Mouse (Mus musculus): ENCODE measurements at regions not wholly inside any gene's neighbourhood (a gene's known extent, or its start where the extent isn't known, plus 50 kb on each side); places are given as distances from the start of the nearest gene placed in this dataset.

DNA sequence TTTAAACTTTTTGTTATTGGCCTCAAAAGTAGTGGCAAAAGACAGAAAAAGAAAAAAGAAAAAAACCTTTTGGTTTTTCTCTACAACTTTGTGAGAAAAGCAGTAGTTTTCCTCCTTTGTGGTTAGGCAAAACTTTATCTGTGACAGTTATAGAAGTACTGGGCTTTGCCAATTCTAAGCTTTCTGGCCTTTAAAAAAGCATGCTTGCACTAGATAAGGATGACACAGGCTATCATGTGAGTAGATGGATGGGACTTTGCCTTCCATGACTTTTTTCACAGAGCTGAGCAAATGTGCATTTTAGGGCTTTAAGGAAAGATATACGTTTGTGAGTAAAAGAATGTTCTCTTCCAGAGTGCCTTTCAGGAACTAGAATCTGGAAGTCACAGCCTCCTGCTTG is 816.0 kb upstream of the Lcorl start:
- no peak for ATAC-seq (ENCODE audit: insufficient read depth, low FRiP score)
- Histone ChIP-seq H3K4me1 (ENCODE audit: control insufficient read depth, insufficient read depth, low read length) (no peaks in the 10 kb centered on the region), H3K27me3 (ENCODE audit: control insufficient read depth, insufficient read depth, low read length) (no peaks in the 10 kb centered on the region), H3K27ac (ENCODE audit: low read length) (no peak overlapping the region), H3K4me2 (ENCODE audit: low read depth, low read length) (no peak overlapping the region), H3K9me3 (replicated peaks; ENCODE audit: control insufficient read depth, low read length) (no peaks in the 10 kb centered on the region), H3K4me3 (replicated peaks; ENCODE audit: low read length) (no peak overlapping the region), H3K9ac (ENCODE audit: low read length) (no peak overlapping the region), H3K36me3 (ENCODE audit: control insufficient read depth, insufficient read depth, low read length) (no peaks in the 10 kb centered on the region)
- 46% methylated on average over 1 of the region's 1 CpGs for WGBS

DNA sequence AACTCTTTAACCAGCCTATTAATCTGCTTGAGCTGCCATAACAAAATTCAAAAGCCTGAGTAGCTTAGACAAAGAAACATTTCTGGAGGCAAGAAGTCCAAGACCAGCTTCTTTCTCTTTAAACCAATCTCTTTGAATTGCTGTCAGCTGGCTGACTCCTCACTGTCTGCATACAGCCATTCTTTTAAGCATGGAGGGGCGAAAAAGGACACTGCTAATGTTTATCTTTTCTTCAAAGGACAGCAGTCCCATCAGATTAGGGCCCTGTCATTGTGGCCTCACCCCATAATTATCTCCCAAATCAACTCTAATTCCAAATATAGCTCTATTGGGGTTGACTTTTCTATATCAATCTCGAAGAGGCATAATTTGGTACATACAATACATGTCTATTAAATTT is 813.1 kb upstream of the Lcorl start:
- H3K36me3 ChIP-seq (ENCODE audit: control insufficient read depth, insufficient read depth, low read length), result no peaks in the 10 kb centered on the region
- H3K27ac ChIP-seq (ENCODE audit: low read length), result no peak overlapping the region
- ATAC-seq (ENCODE audit: insufficient read depth, low FRiP score), result no peak
- 60% methylated on average over 2 of the region's 2 CpGs for WGBS
- no peaks in the 10 kb centered on the region for H3K27me3 ChIP-seq (ENCODE audit: control insufficient read depth, insufficient read depth, low read length)
- H3K4me3 ChIP-seq (replicated peaks; ENCODE audit: low read length), result no peak overlapping the region
- H3K9ac ChIP-seq (ENCODE audit: low read length), result no peak overlapping the region
- H3K9me3 ChIP-seq (replicated peaks; ENCODE audit: control insufficient read depth, low read length), result no peaks in the 10 kb centered on the region
- no peaks in the 10 kb centered on the region for H3K4me1 ChIP-seq (ENCODE audit: control insufficient read depth, insufficient read depth, low read length)
- no peak overlapping the region for H3K4me2 ChIP-seq (ENCODE audit: low read depth, low read length)

DNA sequence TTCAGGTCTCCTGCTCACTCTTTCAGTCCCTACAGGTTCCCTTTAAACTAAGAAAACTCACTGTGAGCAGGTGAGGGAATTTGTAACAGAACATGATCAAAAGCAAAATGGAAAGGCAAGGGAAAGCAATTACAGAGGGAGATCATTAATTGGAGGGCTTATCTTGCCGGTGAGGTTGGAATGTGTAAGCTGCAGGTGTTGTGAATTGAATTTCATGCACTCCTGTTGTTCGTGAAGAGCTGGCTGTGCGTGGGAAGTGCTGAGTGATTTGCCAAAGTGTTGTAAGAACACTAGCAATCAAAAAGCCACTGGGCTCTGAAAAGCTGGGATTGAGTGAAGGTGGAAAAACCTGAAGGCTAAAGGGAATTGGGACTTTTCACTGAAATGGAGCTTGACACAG is 808.8 kb upstream of the Lcorl start:
- H3K4me1 ChIP-seq (ENCODE audit: control insufficient read depth, insufficient read depth, low read length), result no peaks in the 10 kb centered on the region
- H3K9me3 ChIP-seq (replicated peaks; ENCODE audit: control insufficient read depth, low read length), result no peaks in the 10 kb centered on the region
- 17% methylated on average over 3 of the region's 3 CpGs for WGBS
- no peak overlapping the region for H3K4me2 ChIP-seq (ENCODE audit: low read depth, low read length)
- no peak overlapping the region for H3K27ac ChIP-seq (ENCODE audit: low read length)
- no peak for ATAC-seq (ENCODE audit: insufficient read depth, low FRiP score)
- H3K36me3 ChIP-seq (ENCODE audit: control insufficient read depth, insufficient read depth, low read length), result no peaks in the 10 kb centered on the region
- no peak overlapping the region for H3K4me3 ChIP-seq (replicated peaks; ENCODE audit: low read length)
- no peak overlapping the region for H3K9ac ChIP-seq (ENCODE audit: low read length)
- H3K27me3 ChIP-seq (ENCODE audit: control insufficient read depth, insufficient read depth, low read length), result no peaks in the 10 kb centered on the region

DNA sequence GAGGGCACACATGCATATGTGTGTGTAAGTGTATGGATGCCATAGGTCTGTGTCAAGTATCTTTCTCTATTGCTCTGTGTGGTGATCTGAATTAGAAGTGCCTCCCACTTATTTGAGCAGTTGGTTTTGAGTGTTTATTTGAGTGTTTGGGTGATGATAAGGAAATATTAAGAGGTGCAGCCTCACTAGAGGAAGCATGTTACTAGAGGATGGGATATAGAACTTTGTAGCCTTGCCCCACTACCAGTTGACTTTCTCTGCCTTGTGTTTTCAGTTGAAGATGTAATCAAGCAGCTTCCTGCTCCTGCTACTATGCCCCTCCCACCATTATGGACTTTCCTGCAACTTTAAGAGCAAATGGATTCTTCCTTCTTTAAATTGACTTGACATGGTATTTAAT is 799.6 kb upstream of the Lcorl start:
- ATAC-seq (ENCODE audit: insufficient read depth, low FRiP score), result no peak
- H3K4me2 ChIP-seq (ENCODE audit: low read depth, low read length), result no peak overlapping the region
- H3K27me3 ChIP-seq (ENCODE audit: control insufficient read depth, insufficient read depth, low read length), result no peaks in the 10 kb centered on the region
- no peak overlapping the region for H3K27ac ChIP-seq (ENCODE audit: low read length)
- no peaks in the 10 kb centered on the region for H3K36me3 ChIP-seq (ENCODE audit: control insufficient read depth, insufficient read depth, low read length)
- H3K4me1 ChIP-seq (ENCODE audit: control insufficient read depth, insufficient read depth, low read length), result no peaks in the 10 kb centered on the region
- H3K4me3 ChIP-seq (replicated peaks; ENCODE audit: low read length), result no peak overlapping the region
- H3K9me3 ChIP-seq (replicated peaks; ENCODE audit: control insufficient read depth, low read length), result no peaks in the 10 kb centered on the region
- no peak overlapping the region for H3K9ac ChIP-seq (ENCODE audit: low read length)

DNA sequence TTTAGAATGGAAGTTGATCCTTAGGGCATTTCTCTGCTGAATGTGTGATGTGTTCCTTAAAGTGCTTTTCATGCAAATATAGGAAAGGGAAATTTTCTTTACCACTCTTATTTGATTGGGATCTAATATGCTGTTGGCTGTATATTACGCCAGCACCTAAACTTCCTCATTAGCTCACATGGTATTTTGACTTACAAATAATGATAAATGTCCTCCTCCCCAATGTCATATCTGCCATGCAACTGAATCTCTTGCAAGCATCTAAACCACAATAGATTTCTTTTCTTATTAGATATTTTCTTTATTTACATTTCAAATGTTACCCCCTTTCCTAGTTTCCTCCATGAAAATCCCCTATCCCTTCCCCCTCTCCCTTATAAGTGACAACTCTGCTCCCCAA is 796.8 kb upstream of the Lcorl start:
- no peak overlapping the region for H3K4me3 ChIP-seq (replicated peaks; ENCODE audit: low read length)
- no peak overlapping the region for H3K9ac ChIP-seq (ENCODE audit: low read length)
- H3K27ac ChIP-seq (ENCODE audit: low read length), result no peak overlapping the region
- no peaks in the 10 kb centered on the region for H3K4me1 ChIP-seq (ENCODE audit: control insufficient read depth, insufficient read depth, low read length)
- H3K9me3 ChIP-seq (replicated peaks; ENCODE audit: control insufficient read depth, low read length), result no peaks in the 10 kb centered on the region
- H3K36me3 ChIP-seq (ENCODE audit: control insufficient read depth, insufficient read depth, low read length), result no peaks in the 10 kb centered on the region
- no peak for ATAC-seq (ENCODE audit: insufficient read depth, low FRiP score)
- WGBS, result 95% methylated on average over 1 of the region's 1 CpGs
- H3K4me2 ChIP-seq (ENCODE audit: low read depth, low read length), result no peak overlapping the region
- no peaks in the 10 kb centered on the region for H3K27me3 ChIP-seq (ENCODE audit: control insufficient read depth, insufficient read depth, low read length)

DNA sequence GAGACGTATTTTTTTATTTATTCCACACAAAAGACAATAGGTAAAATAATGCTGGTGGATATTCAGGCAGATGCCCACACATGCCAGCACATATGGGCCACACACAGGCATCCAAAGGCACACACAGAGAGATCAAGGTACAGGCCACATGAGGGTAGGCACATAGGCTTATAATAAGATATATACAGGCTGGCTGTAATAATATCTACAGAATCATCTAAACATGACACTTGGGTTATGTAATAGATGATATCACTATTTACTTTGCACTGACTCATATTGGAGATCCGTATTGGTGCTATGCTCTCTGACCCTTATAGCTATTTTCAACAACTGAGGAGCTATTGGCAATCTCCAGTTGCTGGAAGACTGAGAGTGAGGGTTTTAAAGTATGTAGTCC is 785.6 kb upstream of the Lcorl start:
- ATAC-seq (ENCODE audit: insufficient read depth, low FRiP score), result no peak
- Histone ChIP-seq H3K9ac (ENCODE audit: low read length) (no peak overlapping the region), H3K27ac (ENCODE audit: low read length) (no peak overlapping the region), H3K9me3 (replicated peaks; ENCODE audit: control insufficient read depth, low read length) (no peaks in the 10 kb centered on the region), H3K4me1 (ENCODE audit: control insufficient read depth, insufficient read depth, low read length) (no peaks in the 10 kb centered on the region), H3K27me3 (ENCODE audit: control insufficient read depth, insufficient read depth, low read length) (no peaks in the 10 kb centered on the region), H3K4me3 (replicated peaks; ENCODE audit: low read length) (no peak overlapping the region), H3K36me3 (ENCODE audit: control insufficient read depth, insufficient read depth, low read length) (no peaks in the 10 kb centered on the region), H3K4me2 (ENCODE audit: low read depth, low read length) (no peak overlapping the region)
- 68% methylated on average over 2 of the region's 2 CpGs for WGBS

DNA sequence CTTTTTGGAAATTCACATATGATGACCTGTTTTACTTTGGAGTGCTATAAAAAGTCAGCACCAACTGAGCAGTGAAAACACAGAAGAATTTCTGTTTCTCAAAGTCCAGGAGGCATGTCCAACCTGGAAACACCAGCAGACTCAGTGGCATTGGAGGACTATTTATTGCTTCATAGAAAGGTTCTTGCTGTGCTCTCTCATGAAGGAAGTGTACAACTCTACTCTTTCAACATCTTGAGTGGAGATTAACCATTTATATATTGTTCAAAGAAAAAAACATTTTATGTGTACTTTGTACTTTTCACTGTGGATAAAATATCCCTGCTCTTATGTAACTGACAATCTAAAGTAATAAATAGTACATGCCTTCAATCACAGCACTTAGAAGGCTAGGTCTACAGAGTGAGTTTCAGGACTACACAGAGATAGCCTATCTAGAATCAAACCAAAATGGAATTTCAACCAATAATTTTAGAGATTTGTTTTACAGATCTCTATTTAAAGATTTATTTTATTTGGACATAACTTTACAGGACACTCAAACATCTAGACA is 777.8 kb upstream of the Lcorl start:
- Histone ChIP-seq H3K4me3 (replicated peaks; ENCODE audit: low read length) (no peak overlapping the region), H3K4me2 (ENCODE audit: low read depth, low read length) (no peak overlapping the region), H3K27ac (ENCODE audit: low read length) (no peak overlapping the region), H3K9ac (ENCODE audit: low read length) (no peak overlapping the region), H3K4me1 (ENCODE audit: control insufficient read depth, insufficient read depth, low read length) (no peaks in the 10 kb centered on the region), H3K9me3 (replicated peaks; ENCODE audit: control insufficient read depth, low read length) (no peaks in the 10 kb centered on the region), H3K27me3 (ENCODE audit: control insufficient read depth, insufficient read depth, low read length) (no peaks in the 10 kb centered on the region), H3K36me3 (ENCODE audit: control insufficient read depth, insufficient read depth, low read length) (no peaks in the 10 kb centered on the region)
- no peak for ATAC-seq (ENCODE audit: insufficient read depth, low FRiP score)

Measured in stomach, embryonic 16.5 days (tissue).